Mouse (Mus musculus): Measurements from ENCODE around the gene Srgap1. TPM values are rescaled to one million over a fixed set of nuclear protein-coding genes. Genes with fewer than 3 reads are reported as not detected.
A peak's percentile ranks its signal among the peaks of the same experiment; 100 is the strongest.

Gene Srgap1
- total RNA-seq, 2 experiments from 2014 or later = 11.9 to 13.2 TPM

DNA sequence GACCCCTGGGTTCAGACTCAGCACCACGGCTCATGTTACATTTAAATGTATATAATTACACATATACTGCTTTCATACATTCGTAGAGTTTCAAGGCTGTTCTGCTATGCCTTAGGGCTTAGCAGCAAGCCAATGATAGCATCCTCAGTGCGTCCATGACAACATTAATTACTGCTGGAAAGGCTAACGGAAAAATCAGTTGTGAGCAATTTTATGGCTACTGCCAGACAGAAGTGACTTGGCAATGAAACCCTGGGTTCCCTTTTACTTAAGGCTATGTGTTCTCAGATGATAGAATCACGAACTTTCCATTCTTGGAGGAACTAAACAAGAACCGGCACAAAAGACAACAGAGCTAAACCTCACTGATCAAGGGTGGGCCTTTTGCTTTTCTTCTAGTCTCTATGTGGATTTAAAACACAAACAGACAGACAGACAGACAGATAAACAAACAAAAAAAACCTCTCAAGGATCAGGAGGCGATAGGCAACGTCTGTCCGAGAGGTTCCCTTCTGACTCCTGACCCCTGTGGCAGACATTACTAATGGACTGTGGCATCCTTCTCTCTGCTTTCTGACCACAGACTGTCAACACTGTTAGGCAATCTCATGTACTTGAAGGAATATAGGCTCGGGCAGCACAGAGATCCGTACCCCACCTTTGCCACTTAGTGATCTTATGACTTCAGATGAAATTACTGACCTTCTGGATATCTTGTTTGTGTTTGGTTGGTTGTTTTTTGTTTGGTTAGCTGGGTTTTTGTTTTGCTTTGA lies 85.8 kb downstream of the Srgap1 start:
- no peak for DNase-seq

DNA sequence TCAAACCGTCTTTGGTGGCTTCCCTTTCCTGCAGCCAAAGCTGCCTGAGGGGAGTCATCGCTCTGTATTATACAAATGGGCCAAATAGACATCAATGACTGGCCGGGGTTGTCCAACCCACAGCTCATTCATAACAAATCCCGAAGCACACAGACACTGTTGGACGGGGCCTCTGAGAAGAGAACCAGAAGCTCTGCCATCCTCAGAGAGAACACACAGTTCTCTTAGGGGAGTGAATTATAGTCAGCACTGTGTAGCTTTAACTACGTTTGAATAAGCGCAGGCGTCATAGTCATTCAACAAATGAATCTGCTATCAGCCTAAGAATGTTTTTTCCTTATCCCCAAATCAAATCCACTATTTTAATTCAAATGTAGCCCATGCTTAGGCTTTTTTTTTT lies 88.4 kb downstream of the Srgap1 start:
- no peak for DNase-seq

DNA sequence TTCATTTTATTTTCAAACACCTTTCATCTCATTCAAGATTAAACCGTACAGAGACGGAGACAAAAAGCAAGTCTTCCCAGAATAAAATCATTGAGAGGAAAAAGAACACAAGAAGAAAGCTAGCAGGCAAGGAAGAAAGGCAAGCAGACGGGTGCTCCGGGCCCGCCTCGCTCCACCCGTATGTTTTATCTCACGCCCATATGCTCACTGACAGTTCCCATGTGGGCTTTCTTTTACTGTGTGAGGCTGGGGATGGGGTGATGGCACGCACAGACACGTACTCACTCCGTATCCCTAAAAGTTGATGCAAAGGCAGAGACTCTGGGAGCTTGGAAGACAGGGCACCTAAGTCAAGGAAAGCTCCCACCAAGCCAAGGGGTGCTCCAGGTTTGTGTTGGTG lies 90.6 kb downstream of the Srgap1 start:
- no peak for DNase-seq

DNA sequence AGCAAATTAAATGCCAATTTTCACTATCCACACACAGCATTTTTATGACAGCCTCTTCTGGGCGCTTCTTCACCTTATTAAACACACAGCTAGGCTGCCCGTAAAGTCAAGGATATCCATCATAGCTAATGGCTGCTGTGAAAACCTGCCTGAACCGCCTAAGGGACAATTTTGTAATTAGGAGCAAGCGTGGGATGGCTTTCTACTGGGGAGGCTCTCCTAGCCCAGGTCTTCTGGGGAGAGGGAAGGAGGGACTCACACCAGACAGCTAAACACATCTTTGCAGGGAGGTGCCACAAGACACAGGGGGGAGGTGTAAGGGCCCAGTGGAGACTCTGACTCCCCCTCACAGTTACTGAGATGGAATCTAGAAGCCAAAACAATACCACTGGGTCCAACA lies 91.4 kb downstream of the Srgap1 start:
- no peak for DNase-seq

DNA sequence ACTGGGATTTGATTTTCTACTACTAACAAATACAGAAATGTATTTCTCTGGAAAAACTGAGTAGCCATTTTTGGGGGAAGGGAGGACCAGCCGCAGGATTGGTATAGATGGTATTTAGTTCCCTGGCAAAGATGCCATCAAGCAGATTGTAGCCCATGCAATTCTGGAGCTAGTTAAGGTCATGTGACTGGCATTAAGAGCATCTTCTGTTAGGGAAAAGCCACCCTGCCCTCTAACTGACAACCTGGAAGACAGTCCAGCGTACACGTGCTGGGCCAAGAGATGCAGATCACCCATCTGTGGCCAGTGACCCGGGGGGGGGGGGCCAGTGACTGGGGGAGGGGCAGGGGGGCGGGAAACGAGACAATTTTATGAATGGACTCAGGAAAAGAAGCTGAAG lies 92.2 kb downstream of the Srgap1 start:
- no peak for DNase-seq

DNA sequence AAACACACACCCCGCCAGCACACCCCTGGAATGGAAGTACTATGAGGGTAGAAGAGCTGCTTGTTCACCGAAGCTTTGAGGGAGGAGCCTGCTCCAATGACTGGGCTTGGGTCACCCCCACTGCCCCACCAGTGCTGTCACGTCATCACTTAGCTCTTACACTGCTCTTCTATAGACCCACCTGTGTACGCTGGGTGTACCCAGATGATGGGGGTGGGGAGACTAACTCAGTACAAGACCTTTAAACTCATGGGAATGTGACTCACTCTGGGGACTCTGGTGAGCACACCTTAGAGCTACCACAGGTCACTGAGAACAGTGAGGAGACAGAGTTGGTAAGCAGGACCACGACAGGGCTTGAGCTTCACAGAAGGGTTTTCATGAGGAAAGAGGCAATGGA lies 94.1 kb downstream of the Srgap1 start:
- no peak for DNase-seq

DNA sequence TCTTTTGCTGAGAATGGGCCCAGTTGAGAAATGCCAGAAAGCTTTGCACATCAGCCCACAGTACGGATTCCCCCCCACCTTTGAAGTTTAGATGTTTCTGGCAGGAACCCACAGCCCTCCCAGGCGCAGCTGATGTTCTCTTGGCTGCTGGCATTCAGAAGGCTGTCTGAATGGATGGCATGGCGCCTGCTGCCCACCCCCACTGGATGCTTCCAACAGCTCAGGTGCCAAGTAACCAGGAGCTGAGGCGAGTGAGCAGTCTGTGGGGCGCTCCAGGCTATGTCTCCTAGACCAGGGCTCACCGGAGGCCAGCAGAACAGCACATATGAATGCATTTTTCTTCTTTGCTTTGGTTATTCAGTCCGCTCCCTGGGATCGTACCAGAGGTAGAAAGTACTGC lies 100.9 kb downstream of the Srgap1 start:
- DNase-seq = peak; percentile 22

DNA sequence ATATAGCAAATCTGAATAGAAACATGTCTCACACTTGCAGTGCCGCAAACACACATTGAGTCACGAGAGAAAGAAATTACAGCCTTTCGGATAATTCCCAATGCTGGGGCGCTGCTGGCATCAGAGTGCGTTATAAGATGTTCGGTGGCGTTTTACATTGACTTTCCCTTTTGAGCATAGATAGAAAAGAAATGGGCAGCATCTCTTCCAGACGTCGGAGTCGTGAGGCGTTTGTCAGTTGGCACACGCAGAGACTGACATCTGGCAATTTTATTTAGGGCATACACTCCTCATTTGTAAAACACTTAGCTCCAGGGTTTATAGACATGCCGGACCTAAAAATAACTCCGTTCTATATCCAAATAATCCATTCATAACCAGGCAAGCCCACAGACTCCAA lies 115.2 kb downstream of the Srgap1 start:
- no peak for DNase-seq

DNA sequence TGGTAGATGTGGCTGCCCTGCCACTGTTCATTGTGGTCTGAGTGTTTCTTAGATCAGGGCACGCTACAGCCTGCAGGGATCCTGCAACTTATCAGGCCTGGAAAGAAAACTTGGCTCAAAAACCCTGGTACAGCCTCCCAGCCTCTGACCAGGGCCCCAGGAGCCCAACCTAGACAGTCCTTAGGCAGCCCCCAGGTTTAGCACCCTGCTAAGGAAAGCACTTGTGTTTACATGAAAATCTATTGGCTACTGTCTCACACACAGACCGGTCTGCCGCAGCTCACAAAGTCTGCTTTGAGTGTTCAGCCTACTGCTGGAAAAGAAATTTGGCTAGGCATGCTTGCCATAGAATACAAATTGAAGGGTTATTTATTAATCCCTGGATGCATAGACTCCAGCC lies 121.0 kb downstream of the Srgap1 start:
- DNase-seq = no peak

DNA sequence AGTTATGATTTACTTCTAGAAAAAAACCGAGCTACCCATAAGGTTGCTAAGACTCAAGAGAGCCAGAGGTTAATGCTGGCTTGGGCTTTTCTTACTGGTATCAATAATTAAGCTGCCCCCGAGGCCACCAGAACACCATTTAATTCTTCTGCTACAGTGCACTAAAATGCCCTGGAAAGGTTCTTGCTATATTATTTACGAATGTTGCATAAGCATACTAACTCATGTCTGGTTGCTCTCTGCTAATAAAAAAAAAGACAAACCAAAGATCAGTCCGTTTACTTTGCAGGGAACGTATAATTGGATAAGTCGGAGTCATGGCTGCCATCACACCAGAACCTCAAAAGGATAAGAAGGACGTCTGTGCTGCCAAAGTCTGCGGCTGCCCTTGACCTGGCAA lies 128.1 kb downstream of the Srgap1 start:
- DNase-seq = no peak

DNA sequence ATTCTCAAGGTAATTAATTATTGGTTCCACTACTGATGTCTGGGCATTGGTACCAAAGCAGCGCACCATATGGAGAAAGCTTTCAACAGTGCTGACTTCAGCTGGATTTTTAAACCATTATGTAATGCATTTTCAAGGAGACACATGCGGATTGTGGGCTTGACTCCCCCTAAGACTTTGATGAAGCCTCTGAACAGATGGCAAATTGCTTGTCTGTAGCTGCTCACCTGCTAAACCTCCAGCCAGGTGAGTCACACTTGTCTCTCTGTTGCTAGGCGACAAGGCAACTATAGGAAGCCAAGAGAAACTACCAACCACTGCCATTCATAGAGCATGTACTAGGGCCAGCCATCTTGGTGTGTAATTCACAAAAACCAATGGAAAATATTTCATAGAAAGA lies 128.5 kb downstream of the Srgap1 start:
- no peak for DNase-seq

DNA sequence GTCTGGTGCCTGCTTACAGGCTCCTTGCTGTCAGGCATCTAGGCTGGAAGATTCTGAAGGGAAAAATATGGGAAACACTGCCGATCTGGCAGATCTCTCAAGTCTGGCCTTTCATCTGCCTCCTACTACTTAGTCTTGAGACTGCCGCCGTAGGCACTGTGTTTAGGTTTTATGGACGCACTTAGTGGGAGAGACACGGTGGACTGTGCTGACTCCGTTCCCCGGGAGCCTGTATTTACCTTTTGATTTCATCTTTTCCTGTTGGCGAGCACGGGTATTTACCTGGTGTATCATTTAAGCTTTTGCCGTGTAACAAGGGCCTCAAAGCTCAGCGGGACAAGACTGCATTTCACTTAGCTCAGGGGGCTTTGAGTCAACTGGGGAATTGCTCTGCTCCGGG lies 131.6 kb downstream of the Srgap1 start:
- DNase-seq = no peak

DNA sequence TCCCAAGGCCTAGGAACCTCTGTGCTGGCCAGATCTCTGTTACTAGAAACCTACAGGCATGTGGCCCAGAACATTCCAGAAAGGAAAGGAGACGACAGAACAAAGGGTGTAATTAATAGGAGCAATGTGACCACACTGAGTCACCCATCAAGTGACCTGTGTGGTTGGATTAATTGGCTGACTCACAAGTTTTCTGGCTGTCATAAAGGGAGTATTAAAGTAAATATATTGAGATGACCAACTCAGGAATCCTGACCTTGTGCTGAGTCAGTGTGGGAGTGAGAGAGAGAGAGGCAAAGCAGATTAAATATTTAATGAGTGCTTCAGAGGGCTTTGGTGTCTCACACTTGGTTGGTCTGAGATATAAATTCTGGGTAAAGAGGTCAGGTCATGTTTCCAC lies 143.0 kb downstream of the Srgap1 start:
- DNase-seq = peak; percentile 37

DNA sequence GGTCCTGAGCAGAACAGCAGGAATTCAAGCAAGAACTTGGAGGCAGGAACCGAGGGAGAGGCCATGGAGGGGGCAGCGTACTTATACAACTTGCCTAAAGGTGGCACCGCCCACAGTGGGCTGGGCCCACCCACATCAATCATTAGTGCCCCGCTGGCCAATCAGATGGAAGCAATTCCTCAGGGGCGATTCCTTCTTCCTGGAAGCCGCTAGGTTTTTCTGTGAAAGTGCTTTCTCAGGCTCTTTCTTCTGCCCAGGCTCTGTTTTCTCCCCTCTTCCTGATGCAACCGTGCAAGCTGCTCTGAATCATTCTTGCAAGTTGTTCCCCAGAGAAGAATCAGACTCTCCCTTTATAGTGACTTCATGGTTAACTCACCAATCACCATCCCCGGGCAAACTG lies 144.5 kb downstream of the Srgap1 start:
- peak; percentile 19 for DNase-seq

DNA sequence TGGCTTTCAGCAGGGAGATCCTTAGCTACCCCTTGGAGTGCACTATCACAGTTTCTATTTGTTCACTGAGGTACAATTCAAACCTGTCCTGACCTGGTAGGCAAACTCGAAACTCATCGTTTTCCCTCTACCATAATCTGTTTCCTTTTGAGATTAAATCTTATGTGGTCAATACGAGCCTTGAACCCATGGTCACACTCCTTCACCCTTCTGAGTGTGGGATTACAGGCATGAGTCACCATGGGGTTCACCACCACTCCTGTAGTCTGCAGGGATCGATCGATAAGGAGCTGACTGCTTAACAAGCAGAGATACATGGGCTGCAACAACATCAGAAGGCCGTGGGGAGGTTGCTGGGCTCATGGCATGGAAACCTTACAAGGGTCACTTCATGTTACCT lies 146.3 kb downstream of the Srgap1 start:
- no peak for DNase-seq

DNA sequence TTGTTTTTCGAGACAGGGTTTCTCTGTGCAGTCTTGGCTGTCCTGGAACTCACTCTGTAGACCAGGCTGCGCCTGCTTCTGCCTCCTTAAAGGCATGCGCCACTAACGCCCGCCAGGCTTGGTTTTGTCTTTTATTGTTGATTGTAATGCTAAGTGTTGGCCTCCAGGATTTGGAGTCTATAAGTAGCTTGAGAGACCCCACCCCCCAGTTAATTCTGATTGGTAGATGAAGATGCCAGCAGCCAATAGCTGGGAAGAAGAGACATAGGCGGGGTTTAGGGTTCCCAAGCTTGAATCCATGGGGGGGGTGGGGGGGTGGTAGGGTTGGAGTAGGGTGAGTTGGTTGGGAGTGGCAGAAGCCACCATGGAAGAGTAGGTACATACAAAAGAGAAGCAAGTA lies 147.4 kb downstream of the Srgap1 start:
- no peak for DNase-seq

DNA sequence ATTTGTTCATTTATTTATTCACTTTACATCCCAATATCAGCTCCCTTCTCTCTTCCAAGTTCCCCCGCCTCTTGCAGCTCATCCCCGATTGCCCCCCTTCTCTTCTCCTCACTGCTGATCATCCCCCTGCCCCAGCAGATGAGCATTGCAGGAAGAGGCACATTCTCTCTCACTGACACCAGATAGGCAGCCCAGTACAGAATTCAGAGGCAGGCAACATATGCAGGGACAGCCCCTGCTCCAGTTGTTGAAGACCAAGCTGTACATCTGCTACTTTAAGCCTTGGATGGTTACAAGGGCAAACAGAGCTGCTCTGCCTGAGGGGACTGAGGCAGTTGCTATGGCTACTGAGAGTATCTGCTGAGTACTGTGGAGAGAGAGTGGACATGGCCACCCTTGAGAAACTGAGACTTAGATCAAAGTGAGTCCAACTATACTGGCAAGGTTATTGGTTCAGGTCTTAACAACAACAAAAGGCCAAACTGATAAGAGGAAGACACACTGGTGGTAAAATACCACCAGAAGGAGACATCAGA lies 149.2 kb downstream of the Srgap1 start:
- no peak for DNase-seq

DNA sequence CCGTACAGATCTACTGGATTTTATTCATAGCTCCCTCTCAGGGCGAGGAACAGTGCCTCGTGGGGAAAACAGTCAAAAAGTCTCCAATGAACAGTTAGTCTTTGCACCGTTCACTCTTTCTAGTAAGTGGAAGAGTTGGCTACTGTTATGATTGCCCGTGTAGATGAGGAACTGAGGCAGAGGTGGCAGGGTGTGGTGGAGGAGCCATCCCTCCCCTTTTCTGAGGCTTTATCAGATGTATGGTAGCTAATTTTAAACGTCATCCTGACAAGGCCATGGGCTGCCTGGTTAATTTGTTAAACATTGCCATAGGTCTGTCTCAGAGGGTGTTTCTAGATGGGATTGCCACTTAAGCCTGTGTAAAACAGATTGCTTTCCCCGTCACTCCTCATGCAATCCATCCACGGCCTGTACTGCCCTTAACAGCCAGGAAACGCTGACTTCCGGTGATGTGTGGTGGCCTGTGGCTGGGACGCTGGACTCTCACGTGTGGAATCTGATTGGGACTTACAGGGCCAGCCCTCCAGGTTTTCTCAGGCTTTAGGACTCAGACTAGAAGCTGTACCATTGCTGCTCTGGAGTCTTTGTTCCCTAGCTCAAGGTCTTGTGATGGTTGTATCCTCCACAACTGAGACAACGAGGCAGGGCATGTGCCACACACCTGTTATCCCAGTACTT lies 155.6 kb downstream of the Srgap1 start:
- DNase-seq = no peak

DNA sequence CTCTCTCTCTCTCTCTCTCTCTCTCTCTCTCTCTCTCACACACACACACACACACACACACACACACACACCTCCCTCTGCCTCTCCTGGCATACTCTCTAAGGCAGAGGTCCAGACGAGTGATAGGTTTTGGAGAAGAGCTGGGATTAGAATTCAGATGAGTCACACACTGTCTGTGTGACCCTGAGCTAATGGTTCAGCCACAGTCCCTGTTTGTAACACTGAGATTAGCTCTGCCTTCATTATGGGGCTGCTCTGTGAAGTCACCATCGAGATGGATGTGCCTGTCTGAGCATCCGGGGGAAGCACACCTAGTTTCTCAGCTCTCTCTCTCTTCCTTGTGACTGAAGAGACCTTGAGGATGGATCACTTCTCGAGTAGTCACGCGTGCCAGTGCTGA lies 157.1 kb downstream of the Srgap1 start:
- no peak for DNase-seq

DNA sequence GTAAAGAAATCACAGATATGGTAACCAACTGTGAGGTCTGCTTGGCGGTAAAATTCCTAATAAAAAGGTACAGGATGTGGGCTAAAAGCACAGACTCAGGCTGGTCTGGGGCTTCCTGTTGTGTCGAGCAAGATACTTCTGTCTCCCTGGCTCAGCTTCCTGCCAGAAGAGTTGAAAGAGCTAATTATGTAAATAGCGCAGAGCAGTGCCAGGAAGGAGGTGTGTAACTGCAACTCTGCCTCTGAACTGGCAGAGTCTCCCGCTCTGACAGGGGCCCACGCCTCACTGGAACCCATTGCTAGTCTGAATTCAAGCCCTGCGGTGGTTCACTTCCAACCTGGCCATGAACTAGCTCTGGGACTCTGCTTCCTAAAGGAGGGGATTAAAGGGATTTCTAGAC lies 160.3 kb downstream of the Srgap1 start:
- DNase-seq = no peak

DNA sequence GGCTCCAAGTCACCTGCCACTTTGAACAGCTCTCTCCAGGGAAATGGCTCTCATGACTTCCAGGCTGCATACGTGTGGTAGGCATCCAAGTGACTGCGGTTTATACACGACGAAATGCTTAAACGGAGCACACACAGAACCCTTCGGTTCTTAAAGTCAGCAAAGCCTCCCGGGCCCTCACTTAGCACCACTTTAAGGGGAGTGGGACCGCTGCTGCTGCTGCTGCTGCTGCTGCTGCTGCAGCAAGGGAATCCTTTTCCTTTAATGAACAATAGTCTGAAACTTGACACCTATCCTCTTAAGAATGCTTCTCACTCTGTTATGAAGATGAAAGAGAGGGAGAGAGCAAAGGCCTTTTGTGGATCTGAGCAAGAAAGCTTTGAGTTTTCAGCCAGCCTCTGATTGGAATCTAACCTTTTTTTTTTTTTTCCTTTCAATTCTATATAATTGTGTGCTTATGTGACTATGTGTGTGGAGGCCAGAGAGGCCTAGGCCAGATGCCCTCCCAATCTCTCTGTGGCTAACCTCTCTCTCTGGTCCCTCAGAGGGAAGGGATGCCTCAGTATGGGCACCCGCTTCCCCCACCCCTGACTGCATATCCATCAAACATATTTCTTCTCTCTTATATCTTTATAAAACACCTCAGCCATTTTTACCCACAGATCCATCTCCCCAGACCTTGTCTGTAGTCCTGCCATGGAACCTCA lies 161.4 kb downstream of the Srgap1 start:
- no peak for DNase-seq

DNA sequence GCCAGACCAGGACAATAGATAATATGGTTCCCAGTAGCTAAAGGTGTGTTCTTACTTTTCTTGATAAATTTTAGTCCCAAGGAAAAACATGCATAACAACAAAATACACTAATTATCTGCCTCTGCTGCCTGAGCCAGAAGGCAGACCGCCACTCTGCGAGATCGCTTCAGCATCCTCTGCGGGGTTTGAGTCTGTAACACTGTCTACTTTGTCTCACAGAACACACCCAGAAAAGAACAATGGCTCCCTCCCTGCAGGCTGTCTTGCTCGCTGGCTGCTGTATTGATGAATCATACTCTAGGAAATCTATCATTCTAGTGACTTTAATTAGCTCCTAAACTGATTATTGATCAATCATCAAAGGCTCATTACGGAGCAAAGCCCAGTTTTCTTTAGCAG lies 164.7 kb downstream of the Srgap1 start:
- no peak for DNase-seq

DNA sequence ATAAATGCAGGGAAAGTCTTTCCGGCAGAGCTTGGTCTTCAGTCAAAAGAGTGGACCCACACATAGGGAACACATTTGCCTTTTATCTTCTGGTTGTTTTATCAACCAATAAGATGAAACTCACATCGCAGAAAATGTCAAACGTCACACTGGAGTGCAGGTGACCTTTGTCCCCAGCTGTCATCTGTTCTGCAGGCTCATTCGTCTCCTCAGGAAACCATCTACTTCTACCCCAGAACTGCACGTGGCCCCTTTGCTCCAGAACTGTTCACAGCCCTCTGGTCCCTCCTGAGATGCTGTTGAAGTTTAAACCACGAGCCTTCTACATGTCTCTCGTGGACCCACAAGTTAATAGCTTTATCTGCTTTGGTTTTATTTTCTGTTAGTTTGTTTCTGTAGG lies 168.3 kb downstream of the Srgap1 start:
- no peak for DNase-seq

DNA sequence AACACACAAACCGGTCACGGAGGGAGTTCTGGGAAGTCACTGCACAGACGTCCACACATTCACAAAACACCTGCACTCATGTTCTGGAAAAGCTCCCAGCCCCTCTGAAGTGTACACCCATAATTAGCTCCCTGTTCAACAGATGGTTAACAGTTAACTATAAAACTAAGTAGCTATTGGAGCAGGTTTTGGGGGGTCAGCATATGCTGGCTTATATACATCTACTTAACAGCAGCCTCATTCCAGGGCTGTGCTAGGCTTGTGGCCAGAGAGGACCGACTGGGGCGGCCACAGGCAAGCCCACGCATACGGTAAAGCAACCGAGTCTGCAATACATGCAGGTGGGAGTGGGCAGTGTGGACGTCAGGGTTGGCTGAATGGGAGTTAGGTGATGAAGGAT lies 169.2 kb downstream of the Srgap1 start:
- no peak for DNase-seq

Data from heart, postnatal 4 days (tissue).